Mouse (Mus musculus) spleen, adult 2 months (tissue): Measurements from ENCODE around the gene Rbms2.

ENCODE experiments used
- CTCF ChIP-seq: fragments of 200-500 bp; IDR thresholded peaks from 2 replicates; pipeline ENCODE4 v1.5.1; 2011; ENCODE audit warnings: mild to moderate bottlenecking, inconsistent platforms; ENCODE audit not compliant: insufficient read depth, insufficient read length, insufficient replicate concordance; ENCODE audit errors: extremely low read depth
- POLR2A ChIP-seq: fragments of 200-500 bp; IDR thresholded peaks from 2 replicates; pipeline ENCODE4 v1.6.1; 2011; ENCODE audit warnings: low read depth, low read length, inconsistent platforms

GRCm38 (mm10) chr10:128125951-128126350 lies 54.1 kb downstream of the Rbms2 start:
- TF ChIP-seq CTCF (no peak), POLR2A (no peak)
